Mouse (Mus musculus): Measurements from ENCODE around the gene Ppp5c. TPM values are rescaled to one million over a fixed set of nuclear protein-coding genes. Genes with fewer than 3 reads are reported as not detected.

Gene Ppp5c
- polyA plus RNA-seq, 1 experiment from 2014 or later: 112 TPM

- DNase-seq: peak; percentile 66
- Histone ChIP-seq H3K36me3 (ENCODE audit: control insufficient read depth, insufficient read depth, low read length) (no peaks in the 10 kb centered on the region), H3K27me3 (ENCODE audit: control insufficient read depth, insufficient read depth, low read length) (peaks cover 8% of the 10 kb centered on the region; the same call in 1 of the 2 replicates), H3K4me2 (ENCODE audit: low read length) (peak overlapping the region; percentile 78), H3K9me3 (ENCODE audit: control insufficient read depth, low read length) (no peaks in the 10 kb centered on the region), H3K4me3 (replicated peaks; ENCODE audit: low read depth, low read length) (peak overlapping the region; percentile 42), H3K4me1 (ENCODE audit: control insufficient read depth, insufficient read depth, low read length) (peaks cover 27% of the 10 kb centered on the region), H3K27ac (replicated peaks; ENCODE audit: low read depth, low read length) (peak overlapping the region; percentile 41; the same call in 1 of the 2 replicates), H3K9ac (replicated peaks; ENCODE audit: low read length) (peak overlapping the region; percentile 58)
- 37% methylated on average over 14 of the region's 14 CpGs for WGBS
- peak; percentile 25; the same call in 1 of the 2 replicates for ATAC-seq (ENCODE audit: low FRiP score, low TSS enrichment)
Measured at GRCm38 (mm10) chr7:17056601-17057523, 29.1 kb upstream of the Ppp5c start.

GRCm38 (mm10) chr7:17056081-17056581 lies 28.4 kb upstream of the Ppp5c start:
- peak overlapping the region; percentile 42 for H3K4me3 ChIP-seq (replicated peaks; ENCODE audit: low read depth, low read length)
- WGBS: under 1% methylated on average over 42 of the region's 42 CpGs

GRCm38 (mm10) chr7:17055287-17055946 lies 27.7 kb upstream of the Ppp5c start:
- 93% methylated on average over 4 of the region's 4 CpGs for WGBS
- H3K4me2 ChIP-seq (ENCODE audit: low read length): peak overlapping the region; percentile 78
- ATAC-seq (ENCODE audit: low FRiP score, low TSS enrichment): no peak
- H3K27me3 ChIP-seq (ENCODE audit: control insufficient read depth, insufficient read depth, low read length): no peaks in the 10 kb centered on the region
- H3K4me1 ChIP-seq (ENCODE audit: control insufficient read depth, insufficient read depth, low read length): peaks cover 24% of the 10 kb centered on the region
- no peaks in the 10 kb centered on the region for H3K9me3 ChIP-seq (ENCODE audit: control insufficient read depth, low read length)
- H3K4me3 ChIP-seq (replicated peaks; ENCODE audit: low read depth, low read length): peak overlapping the region; percentile 42
- no peak overlapping the region for H3K9ac ChIP-seq (replicated peaks; ENCODE audit: low read length)
- no peak for DNase-seq
- H3K36me3 ChIP-seq (ENCODE audit: control insufficient read depth, insufficient read depth, low read length): no peaks in the 10 kb centered on the region
- no peak overlapping the region for H3K27ac ChIP-seq (replicated peaks; ENCODE audit: low read depth, low read length)

More at GRCm38 (mm10) chr7:17056081-17056581, 28.4 kb upstream of the Ppp5c start:
- H3K36me3 ChIP-seq (ENCODE audit: control insufficient read depth, insufficient read depth, low read length): no peaks in the 10 kb centered on the region
- H3K9me3 ChIP-seq (ENCODE audit: control insufficient read depth, low read length): no peaks in the 10 kb centered on the region
- DNase-seq (peak; percentile 85), ATAC-seq (ENCODE audit: low FRiP score, low TSS enrichment) (peak; percentile 67)
- peak overlapping the region; percentile 41; the same call in 1 of the 2 replicates for H3K27ac ChIP-seq (replicated peaks; ENCODE audit: low read depth, low read length)
- peaks cover 27% of the 10 kb centered on the region for H3K4me1 ChIP-seq (ENCODE audit: control insufficient read depth, insufficient read depth, low read length)
- H3K4me2 ChIP-seq (ENCODE audit: low read length): peak overlapping the region; percentile 78
- H3K9ac ChIP-seq (replicated peaks; ENCODE audit: low read length): peak overlapping the region; percentile 58
- 0 out of 2 replicates have a peak, but pooled peaks cover 1% of the 10 kb centered on the region for H3K27me3 ChIP-seq (ENCODE audit: control insufficient read depth, insufficient read depth, low read length)

- Histone ChIP-seq H3K27me3 (ENCODE audit: control insufficient read depth, insufficient read depth, low read length) (no peaks in the 10 kb centered on the region), H3K9ac (replicated peaks; ENCODE audit: low read length) (no peak overlapping the region), H3K9me3 (ENCODE audit: control insufficient read depth, low read length) (no peaks in the 10 kb centered on the region), H3K27ac (replicated peaks; ENCODE audit: low read depth, low read length) (no peak overlapping the region), H3K4me1 (ENCODE audit: control insufficient read depth, insufficient read depth, low read length) (peaks cover 22% of the 10 kb centered on the region), H3K4me2 (ENCODE audit: low read length) (no peak overlapping the region), H3K4me3 (replicated peaks; ENCODE audit: low read depth, low read length) (no peak overlapping the region), H3K36me3 (ENCODE audit: control insufficient read depth, insufficient read depth, low read length) (no peaks in the 10 kb centered on the region)
- WGBS: 89% methylated on average over 16 of the region's 16 CpGs
- ATAC-seq (ENCODE audit: low FRiP score, low TSS enrichment) (no peak), DNase-seq (no peak)
Measured at GRCm38 (mm10) chr7:17054325-17054989, 26.7 kb upstream of the Ppp5c start.

- ATAC-seq (ENCODE audit: low FRiP score, low TSS enrichment) (0 out of 2 replicates have a peak, but pooled peaks have one; percentile 44), DNase-seq (peak; percentile 81)
- no peaks in the 10 kb centered on the region for H3K9me3 ChIP-seq (ENCODE audit: control insufficient read depth, low read length)
- H3K4me3 ChIP-seq (replicated peaks; ENCODE audit: low read depth, low read length): no peak overlapping the region
- H3K9ac ChIP-seq (replicated peaks; ENCODE audit: low read length): no peak overlapping the region
- H3K36me3 ChIP-seq (ENCODE audit: control insufficient read depth, insufficient read depth, low read length): no peaks in the 10 kb centered on the region
- H3K4me1 ChIP-seq (ENCODE audit: control insufficient read depth, insufficient read depth, low read length): peaks cover 3% of the 10 kb centered on the region
- H3K4me2 ChIP-seq (ENCODE audit: low read length): no peak overlapping the region
- H3K27ac ChIP-seq (replicated peaks; ENCODE audit: low read depth, low read length): no peak overlapping the region
- WGBS: 9% methylated on average over 16 of the region's 17 CpGs
- no peaks in the 10 kb centered on the region for H3K27me3 ChIP-seq (ENCODE audit: control insufficient read depth, insufficient read depth, low read length)
Measured at GRCm38 (mm10) chr7:17050933-17051594, 23.3 kb upstream of the Ppp5c start.

GRCm38 (mm10) chr7:17050491-17050890 lies 22.8 kb upstream of the Ppp5c start:
- Histone ChIP-seq H3K27me3 (ENCODE audit: control insufficient read depth, insufficient read depth, low read length) (no peaks in the 10 kb centered on the region), H3K4me3 (replicated peaks; ENCODE audit: low read depth, low read length) (no peak overlapping the region), H3K4me1 (ENCODE audit: control insufficient read depth, insufficient read depth, low read length) (no peaks in the 10 kb centered on the region), H3K9ac (replicated peaks; ENCODE audit: low read length) (no peak overlapping the region), H3K36me3 (ENCODE audit: control insufficient read depth, insufficient read depth, low read length) (no peaks in the 10 kb centered on the region), H3K9me3 (ENCODE audit: control insufficient read depth, low read length) (no peaks in the 10 kb centered on the region), H3K4me2 (ENCODE audit: low read length) (no peak overlapping the region), H3K27ac (replicated peaks; ENCODE audit: low read depth, low read length) (no peak overlapping the region)
- ATAC-seq (ENCODE audit: low FRiP score, low TSS enrichment) (no peak), DNase-seq (no peak)
- WGBS: 60% methylated on average over 11 of the region's 11 CpGs

- Histone ChIP-seq H3K4me2 (ENCODE audit: low read length) (no peak overlapping the region), H3K9ac (replicated peaks; ENCODE audit: low read length) (no peak overlapping the region), H3K27me3 (ENCODE audit: control insufficient read depth, insufficient read depth, low read length) (no peaks in the 10 kb centered on the region), H3K4me3 (replicated peaks; ENCODE audit: low read depth, low read length) (no peak overlapping the region), H3K9me3 (ENCODE audit: control insufficient read depth, low read length) (no peaks in the 10 kb centered on the region), H3K4me1 (ENCODE audit: control insufficient read depth, insufficient read depth, low read length) (no peaks in the 10 kb centered on the region), H3K27ac (replicated peaks; ENCODE audit: low read depth, low read length) (no peak overlapping the region), H3K36me3 (ENCODE audit: control insufficient read depth, insufficient read depth, low read length) (no peaks in the 10 kb centered on the region)
- no peak for ATAC-seq (ENCODE audit: low FRiP score, low TSS enrichment)
- WGBS: 85% methylated on average over 10 of the region's 10 CpGs
- no peak for DNase-seq
Measured at GRCm38 (mm10) chr7:17048431-17049190, 20.9 kb upstream of the Ppp5c start.

All from midbrain, embryonic 14.5 days (tissue).